Comparison of ENCODE assay signal across 17 mouse cellular contexts in genomic region chr16:21901286-21901685, GRCm38 (mm10).
"Had no signal": no experiment of that assay in that cellular context is flagged by ENCODE, and none has a peak within 500 bp of the region (broad histone marks: within the 10 kb centered on the region; RNA-seq: fewer than 3 reads in every experiment).

No protein-coding gene starts in this region.

- DNase-seq: kidney, adult 18-20 months; kidney, adult 9 months; kidney, postnatal 25 days; liver; lung, adult 18-20 months; lung, postnatal 10 days; lung, postnatal 36 days; thymus, adult 2 months; thymus, postnatal 14 days had no signal

- H3K4me3 ChIP-seq: limb, embryonic 10.5 days; limb, embryonic 13.5 days; liver, embryonic 12.5 days; liver, embryonic 15.5 days; lung, embryonic 15.5 days; megakaryocyte, embryonic 14.5 days; midbrain, embryonic 10.5 days; midbrain, embryonic 13.5 days had no signal

- H3K36me3 ChIP-seq: liver, embryonic 12.5 days; liver, embryonic 15.5 days; lung, embryonic 15.5 days had no signal

- H3K27me3 ChIP-seq: limb, embryonic 13.5 days; liver, embryonic 12.5 days; liver, embryonic 15.5 days; lung, embryonic 15.5 days; midbrain, embryonic 13.5 days had no signal
